Mouse (Mus musculus): ENCODE measurements around the gene Pknox1. TPM values are rescaled to one million over a fixed set of nuclear protein-coding genes. Genes with fewer than 3 reads are reported as not detected.

The Pknox1 gene
- 15.3 TPM for polyA plus RNA-seq (2012; fragmentation: generic; extraction: Trizol)

DNA sequence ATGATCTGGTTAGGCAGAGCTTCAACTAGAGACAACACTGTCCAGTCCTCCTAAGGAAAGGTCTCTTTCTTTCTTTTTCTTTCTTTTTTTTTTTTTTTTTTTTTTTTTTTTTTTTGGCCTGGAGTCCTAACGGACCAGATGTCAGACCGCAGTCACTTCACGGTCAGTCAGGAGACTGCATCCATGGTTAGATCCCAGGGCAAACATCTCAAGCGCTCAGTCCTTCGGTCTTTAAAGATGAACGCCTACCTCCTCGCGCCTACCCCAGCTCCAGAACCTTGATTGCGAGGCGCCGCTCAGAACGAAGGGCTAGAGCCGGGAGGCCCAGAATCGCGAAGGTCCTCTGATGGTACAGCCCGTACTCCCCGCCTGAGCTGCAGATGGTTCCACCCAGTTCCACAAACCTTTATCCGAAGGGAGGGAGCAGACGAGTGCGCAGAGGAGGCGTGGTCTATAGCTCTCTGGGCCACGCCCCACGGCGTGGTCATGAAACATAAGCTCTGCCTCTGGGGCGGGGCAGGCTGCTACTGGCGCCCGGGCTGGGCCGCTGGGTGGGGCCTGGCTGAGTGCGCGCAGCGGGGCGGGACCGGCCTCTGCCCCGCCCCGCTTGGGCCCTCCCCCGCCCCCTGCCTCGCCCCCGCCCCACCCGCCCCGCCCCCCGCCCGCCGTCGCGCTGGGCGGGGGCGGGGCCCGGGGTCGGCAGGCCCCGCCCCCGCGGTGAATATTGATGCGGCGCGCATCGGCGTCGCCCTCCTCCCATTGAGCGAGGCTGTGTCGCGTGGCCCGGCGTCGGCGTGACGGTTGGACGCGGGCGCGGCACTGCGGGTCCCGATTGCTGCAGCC, at the start of gene Pknox1:
Pknox1 (plus strand) TSS at position 720 of the 843 bp plus-strand sequence.
- H3K4me3 ChIP-seq, result peak within 1 kb of the TSS; percentile 48
- TF ChIP-seq REST (IDR thresholded peaks at IDR 0.05; ENCODE audit: insufficient read depth, insufficient read length) (no peak), MYOG (IDR thresholded peaks at IDR 0.05; ENCODE audit: control insufficient read depth in 1 of 3, insufficient read depth in 1 of 3, insufficient read length in 2 of 3, low read depth in 2 of 3) (peak in 1 of 3 experiments; percentile 19), SRF (IDR thresholded peaks at IDR 0.05; ENCODE audit: control insufficient read depth, insufficient read length, low read depth) (peak; percentile 67), E2F4 (IDR thresholded peaks at IDR 0.05; ENCODE audit: insufficient read depth) (peak; percentile 2), POLR2AphosphoS2 (IDR thresholded peaks at IDR 0.05; ENCODE audit: insufficient read length, low read depth) (peak; percentile 40), MAX (IDR thresholded peaks at IDR 0.05; ENCODE audit: low read depth) (no peak), USF1 (IDR thresholded peaks at IDR 0.05; ENCODE audit: low read depth) (peak; percentile 50), TCF3 (IDR thresholded peaks at IDR 0.05; ENCODE audit: insufficient read length, low read depth) (no peak), CEBPB (IDR thresholded peaks at IDR 0.05; ENCODE audit: insufficient read depth, poor library complexity, severe bottlenecking) (no peak), POLR2A (IDR thresholded peaks at IDR 0.05; ENCODE audit: insufficient read length, low read depth) (peak; percentile 78), MYOD1 (IDR thresholded peaks at IDR 0.05; ENCODE audit: control insufficient read depth in 1 of 3, insufficient read length in 2 of 3, low read depth in 2 of 3) (no peak), TCF12 (IDR thresholded peaks at IDR 0.05; ENCODE audit: insufficient read depth, poor library complexity, severe bottlenecking) (no peak)
- H3K79me2 ChIP-seq (ENCODE audit: control insufficient read depth, insufficient read depth), result peaks cover 39% of the 10 kb centered on the region

DNA sequence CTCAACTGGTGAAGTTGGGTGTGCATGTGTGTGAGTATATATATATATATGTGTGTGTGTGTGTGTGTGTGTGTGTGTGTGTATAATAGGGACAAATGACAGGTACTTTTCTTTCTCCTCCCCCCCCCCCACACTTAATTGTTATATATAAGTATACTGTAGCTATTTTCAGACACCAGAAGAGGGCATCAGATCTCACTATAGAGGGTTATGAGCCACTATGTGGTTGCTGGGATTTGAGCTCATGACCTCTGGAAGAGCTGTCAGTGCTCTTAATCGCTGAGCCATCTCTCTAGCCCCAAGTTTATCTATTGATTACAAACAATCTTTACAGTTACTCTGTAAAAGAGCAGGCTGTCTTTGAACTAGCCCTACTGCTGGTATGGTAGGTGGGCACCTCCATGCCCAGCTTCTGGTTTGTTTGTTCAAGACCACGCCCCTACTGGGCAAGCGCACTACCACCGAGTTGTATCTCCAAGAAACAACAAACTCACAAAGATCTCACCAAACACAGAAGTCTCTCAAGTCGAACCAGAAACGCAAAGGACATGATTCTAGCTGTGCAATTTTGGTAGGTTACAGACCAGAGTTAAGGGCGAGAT, 45.1 kb upstream of the Pknox1 start:
- Histone ChIP-seq H3ac (ENCODE audit: control insufficient read depth, insufficient read length) (no peak overlapping the region), H3K79me2 (ENCODE audit: control insufficient read depth, insufficient read depth) (no peaks in the 10 kb centered on the region), H3K4me2 (ENCODE audit: low read depth) (peak overlapping the region; percentile 54), H3K4me3 (peak overlapping the region; percentile 65), H3K36me3 (ENCODE audit: control insufficient read depth, insufficient read depth) (no peaks in the 10 kb centered on the region), H3K27me3 (ENCODE audit: control insufficient read depth, insufficient read depth, insufficient read length) (no peaks in the 10 kb centered on the region)
- TF ChIP-seq MYOD1 (IDR thresholded peaks at IDR 0.05; ENCODE audit: control insufficient read depth in 1 of 3, insufficient read length in 2 of 3, low read depth in 2 of 3), result no peak

More for the DNA sequence above, at the start of gene Pknox1:
- Histone ChIP-seq H3ac (ENCODE audit: control insufficient read depth, insufficient read length) (peak within 1 kb of the TSS; percentile 81), H3K36me3 (ENCODE audit: control insufficient read depth, insufficient read depth) (no peaks in the 10 kb centered on the region), H3K4me2 (ENCODE audit: low read depth) (peak within 1 kb of the TSS; percentile 99), H3K27me3 (ENCODE audit: control insufficient read depth, insufficient read depth, insufficient read length) (no peaks in the 10 kb centered on the region)

DNA sequence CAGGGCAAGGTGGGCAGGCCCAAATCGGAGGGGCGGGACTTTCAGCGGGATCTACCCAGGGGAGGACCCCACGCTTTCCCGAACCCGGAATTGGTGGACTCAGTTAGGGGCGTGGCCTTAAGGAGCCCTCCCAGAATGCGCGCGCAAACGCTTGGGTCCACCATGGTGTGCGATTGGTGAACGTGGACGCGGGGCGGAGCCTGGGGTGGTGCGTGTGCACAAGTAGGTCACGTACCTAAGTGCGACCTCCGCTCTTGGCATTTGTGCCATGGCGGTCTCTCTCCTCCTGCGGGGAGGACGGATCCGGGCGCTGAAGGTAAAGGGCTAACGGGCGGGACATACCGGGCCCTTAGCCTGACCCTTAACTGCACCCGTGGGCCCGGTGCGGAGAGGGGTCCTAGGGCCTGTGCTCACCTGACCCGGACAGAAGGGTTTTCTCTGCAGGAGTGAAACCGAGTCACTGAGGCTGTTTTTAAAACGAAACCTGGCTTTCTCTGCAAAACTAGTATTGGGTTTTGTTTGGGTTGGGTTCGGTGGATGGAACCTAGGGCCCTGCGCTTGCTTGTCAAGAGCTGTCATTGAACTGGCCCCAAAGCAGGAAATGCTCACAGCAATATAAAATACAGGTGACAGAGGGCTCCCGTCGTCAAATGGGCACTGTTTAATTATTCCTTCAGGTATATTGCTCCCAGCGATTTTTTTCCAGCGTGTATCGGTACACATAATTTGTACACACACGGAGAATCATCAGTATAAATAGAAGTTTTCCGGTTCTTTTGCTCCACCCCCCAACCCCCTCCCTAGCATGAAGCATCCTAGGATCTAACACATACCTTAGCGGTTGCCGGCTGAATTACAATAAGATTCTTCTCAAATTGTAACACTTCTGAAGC, 44.3 kb upstream of the Pknox1 start, which contains the start of the genes Wdr4 and Ndufv3:
Wdr4 (minus strand) TSS at position 35 of the 893 bp plus-strand sequence.
Ndufv3 (plus strand) TSS at position 170 of the 893 bp plus-strand sequence.
- H3K79me2 ChIP-seq (ENCODE audit: control insufficient read depth, insufficient read depth), result no peaks in the 10 kb centered on the region
- H3K4me2 ChIP-seq (ENCODE audit: low read depth), result peak within 1 kb of the TSS; percentile 72
- no peaks in the 10 kb centered on the region for H3K27me3 ChIP-seq (ENCODE audit: control insufficient read depth, insufficient read depth, insufficient read length)
- H3K4me3 ChIP-seq, result peak within 1 kb of the TSS; percentile 65
- TF ChIP-seq TCF12 (IDR thresholded peaks at IDR 0.05; ENCODE audit: insufficient read depth, poor library complexity, severe bottlenecking) (no peak), MYOD1 (IDR thresholded peaks at IDR 0.05; ENCODE audit: control insufficient read depth in 1 of 3, insufficient read length in 2 of 3, low read depth in 2 of 3) (no peak), MAX (IDR thresholded peaks at IDR 0.05; ENCODE audit: low read depth) (no peak), SRF (IDR thresholded peaks at IDR 0.05; ENCODE audit: control insufficient read depth, insufficient read length, low read depth) (peak; percentile 59), POLR2A (IDR thresholded peaks at IDR 0.05; ENCODE audit: insufficient read length, low read depth) (peak; percentile 96), MYOG (IDR thresholded peaks at IDR 0.05; ENCODE audit: control insufficient read depth in 1 of 3, insufficient read depth in 1 of 3, insufficient read length in 2 of 3, low read depth in 2 of 3) (no peak), E2F4 (IDR thresholded peaks at IDR 0.05; ENCODE audit: insufficient read depth) (no peak), REST (IDR thresholded peaks at IDR 0.05; ENCODE audit: insufficient read depth, insufficient read length) (no peak), USF1 (IDR thresholded peaks at IDR 0.05; ENCODE audit: low read depth) (no peak), TCF3 (IDR thresholded peaks at IDR 0.05; ENCODE audit: insufficient read length, low read depth) (no peak), POLR2AphosphoS2 (IDR thresholded peaks at IDR 0.05; ENCODE audit: insufficient read length, low read depth) (peak; percentile 96)
- H3K36me3 ChIP-seq (ENCODE audit: control insufficient read depth, insufficient read depth), result no peaks in the 10 kb centered on the region
- H3ac ChIP-seq (ENCODE audit: control insufficient read depth, insufficient read length), result no peak within 1 kb of the TSS

DNA sequence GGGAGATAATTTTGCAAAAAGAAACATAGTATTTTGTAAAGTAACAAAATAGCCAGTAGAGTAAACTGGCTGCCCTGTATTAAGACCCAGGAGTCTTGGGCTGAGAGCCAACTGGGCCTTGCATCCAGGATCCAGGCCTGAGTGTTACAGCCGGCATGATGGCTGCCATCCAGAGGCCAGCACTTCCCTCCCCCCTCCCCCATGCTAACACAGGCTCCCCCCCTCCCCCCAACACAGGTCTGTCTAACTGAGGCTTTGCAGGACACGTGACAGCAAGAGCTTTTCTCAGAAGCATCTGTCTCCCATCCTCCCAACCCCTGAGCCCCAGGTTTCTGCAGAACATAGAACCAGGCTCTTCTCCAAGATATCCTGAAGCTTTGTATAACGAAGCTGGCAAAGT, 43.6 kb upstream of the Pknox1 start:
- no peak for TF ChIP-seq POLR2AphosphoS2 (IDR thresholded peaks at IDR 0.05; ENCODE audit: insufficient read length, low read depth)
- peak; percentile 40 for TF ChIP-seq USF1 (IDR thresholded peaks at IDR 0.05; ENCODE audit: low read depth)
- Histone ChIP-seq H3K79me2 (ENCODE audit: control insufficient read depth, insufficient read depth) (no peaks in the 10 kb centered on the region), H3ac (ENCODE audit: control insufficient read depth, insufficient read length) (no peak overlapping the region), H3K27me3 (ENCODE audit: control insufficient read depth, insufficient read depth, insufficient read length) (no peaks in the 10 kb centered on the region), H3K4me2 (ENCODE audit: low read depth) (peak overlapping the region; percentile 72), H3K4me3 (peak overlapping the region; percentile 65), H3K36me3 (ENCODE audit: control insufficient read depth, insufficient read depth) (no peaks in the 10 kb centered on the region)

Measured in myocyte (in vitro differentiated cells).